Mouse (Mus musculus): ENCODE data around the gene Shisal2a. TPM values are rescaled to one million over a fixed set of nuclear protein-coding genes. Genes with fewer than 3 reads are reported as not detected.

Gene Shisal2a
- polyA plus RNA-seq, 1 experiment = not detected

DNA sequence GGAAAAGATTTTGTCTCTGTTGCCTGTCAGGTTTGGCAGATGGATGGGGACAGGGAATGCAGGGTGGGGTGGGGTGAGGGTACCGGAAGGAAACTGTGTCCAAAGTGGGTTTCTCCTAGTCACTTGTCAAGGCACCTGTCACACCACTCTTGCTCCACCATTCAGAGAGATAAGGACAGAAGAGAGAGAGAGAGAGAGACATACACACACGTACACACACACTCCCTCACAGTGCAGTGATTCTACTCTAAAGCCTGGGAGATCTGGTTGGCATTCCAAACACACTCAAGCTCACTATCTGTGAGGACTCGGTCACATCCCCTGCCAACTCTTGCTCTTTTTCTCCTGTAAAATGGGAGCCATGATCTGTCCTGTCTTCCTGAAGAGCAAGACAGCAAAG is 11.0 kb downstream of the Shisal2a start:
- no peaks in the 10 kb centered on the region for H3K36me3 ChIP-seq (ENCODE audit: control insufficient read depth, insufficient read depth, low read length)
- no peak overlapping the region for H3K27ac ChIP-seq (ENCODE audit: control insufficient read depth, insufficient read depth, low read depth, low read length)
- no peak overlapping the region for H3K4me3 ChIP-seq (ENCODE audit: control insufficient read depth, low read depth, low read length)
- TF ChIP-seq CTCF (IDR thresholded peaks at IDR 0.05; ENCODE audit: control insufficient read depth, insufficient read depth, insufficient replicate concordance, low read depth, low read length) (no peak), POLR2A (IDR thresholded peaks at IDR 0.05; ENCODE audit: control insufficient read depth, low read depth, low read length) (no peak)
- H3K4me1 ChIP-seq (ENCODE audit: control insufficient read depth, insufficient read depth, low read length) = no peaks in the 10 kb centered on the region; the same call in 1 of the 2 replicates
- no peaks in the 10 kb centered on the region for H3K27me3 ChIP-seq (ENCODE audit: control insufficient read depth, insufficient read depth, low read length)

DNA sequence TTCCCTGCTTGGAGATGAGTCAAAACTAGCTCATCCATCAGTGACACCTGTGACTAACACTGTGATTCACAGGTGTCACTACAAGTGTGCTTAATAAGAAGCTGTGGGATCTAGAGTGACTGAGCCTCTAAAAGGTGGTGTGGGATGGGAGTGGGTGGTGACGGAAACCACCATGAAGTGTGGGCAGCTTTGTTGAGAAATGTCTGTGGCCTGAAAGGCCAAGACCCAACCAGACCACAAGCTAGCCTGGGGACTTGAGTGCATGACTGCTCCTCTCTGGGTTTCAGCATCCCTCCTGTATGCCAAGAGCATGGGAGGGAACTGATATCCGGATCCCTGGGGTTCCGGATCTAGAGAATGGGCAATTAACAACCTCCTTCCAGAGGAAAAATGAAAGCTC is 11.7 kb downstream of the Shisal2a start:
- H3K27me3 ChIP-seq (ENCODE audit: control insufficient read depth, insufficient read depth, low read length) = no peaks in the 10 kb centered on the region
- no peaks in the 10 kb centered on the region for H3K36me3 ChIP-seq (ENCODE audit: control insufficient read depth, insufficient read depth, low read length)
- H3K4me1 ChIP-seq (ENCODE audit: control insufficient read depth, insufficient read depth, low read length) = no peaks in the 10 kb centered on the region; the same call in 1 of the 2 replicates
- no peak overlapping the region for H3K27ac ChIP-seq (ENCODE audit: control insufficient read depth, insufficient read depth, low read depth, low read length)
- no peak for TF ChIP-seq POLR2A (IDR thresholded peaks at IDR 0.05; ENCODE audit: control insufficient read depth, low read depth, low read length)
- no peak for TF ChIP-seq CTCF (IDR thresholded peaks at IDR 0.05; ENCODE audit: control insufficient read depth, insufficient read depth, insufficient replicate concordance, low read depth, low read length)
- H3K4me3 ChIP-seq (ENCODE audit: control insufficient read depth, low read depth, low read length) = no peak overlapping the region

DNA sequence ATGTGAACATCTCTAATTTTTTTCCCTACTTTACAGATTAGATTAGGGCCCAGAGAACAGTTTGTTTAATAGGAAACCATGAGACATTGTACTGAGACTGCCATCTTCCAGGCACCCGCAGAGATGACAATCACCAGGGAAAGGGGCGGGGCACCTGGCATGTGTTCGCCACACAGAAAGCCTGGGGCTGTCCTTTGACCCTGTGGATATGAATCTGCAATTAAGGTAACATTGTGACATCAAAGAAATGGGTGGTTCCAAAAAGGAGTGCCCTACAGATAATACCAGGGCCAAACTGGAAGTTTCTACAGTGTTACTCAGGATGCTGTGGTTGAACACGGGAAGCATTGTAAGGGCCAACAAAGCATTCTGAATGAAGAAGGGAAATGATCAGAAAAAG is 12.7 kb downstream of the Shisal2a start:
- H3K36me3 ChIP-seq (ENCODE audit: control insufficient read depth, insufficient read depth, low read length) = no peaks in the 10 kb centered on the region
- H3K27me3 ChIP-seq (ENCODE audit: control insufficient read depth, insufficient read depth, low read length) = no peaks in the 10 kb centered on the region
- no peak for TF ChIP-seq CTCF (IDR thresholded peaks at IDR 0.05; ENCODE audit: control insufficient read depth, insufficient read depth, insufficient replicate concordance, low read depth, low read length)
- no peak for TF ChIP-seq POLR2A (IDR thresholded peaks at IDR 0.05; ENCODE audit: control insufficient read depth, low read depth, low read length)
- no peak overlapping the region for H3K4me3 ChIP-seq (ENCODE audit: control insufficient read depth, low read depth, low read length)
- no peaks in the 10 kb centered on the region; the same call in 1 of the 2 replicates for H3K4me1 ChIP-seq (ENCODE audit: control insufficient read depth, insufficient read depth, low read length)
- no peak overlapping the region for H3K27ac ChIP-seq (ENCODE audit: control insufficient read depth, insufficient read depth, low read depth, low read length)

DNA sequence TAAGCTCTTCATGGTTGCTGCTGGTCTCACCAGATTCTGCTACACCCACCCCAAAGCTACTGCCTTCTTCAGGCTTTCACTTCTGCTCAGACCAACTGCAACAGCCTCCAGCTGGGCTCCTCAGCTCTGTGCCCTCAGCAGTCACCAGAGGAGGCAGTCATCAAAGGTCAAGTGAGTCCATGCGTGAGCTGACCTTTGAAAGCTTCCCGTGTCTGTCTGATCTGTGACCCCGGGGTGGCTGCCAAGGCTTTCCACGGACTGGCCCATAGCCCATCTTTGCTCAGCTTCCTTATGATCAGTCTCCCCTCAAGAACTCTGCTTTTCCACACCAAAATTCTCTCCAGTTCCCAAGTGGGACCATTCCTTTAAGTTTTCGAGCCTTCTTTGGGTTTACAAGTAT is 13.9 kb downstream of the Shisal2a start:
- Histone ChIP-seq H3K36me3 (ENCODE audit: control insufficient read depth, insufficient read depth, low read length) (no peaks in the 10 kb centered on the region), H3K27me3 (ENCODE audit: control insufficient read depth, insufficient read depth, low read length) (no peaks in the 10 kb centered on the region), H3K4me3 (ENCODE audit: control insufficient read depth, low read depth, low read length) (peak overlapping the region; percentile 59), H3K27ac (ENCODE audit: control insufficient read depth, insufficient read depth, low read depth, low read length) (no peak overlapping the region), H3K4me1 (ENCODE audit: control insufficient read depth, insufficient read depth, low read length) (no peaks in the 10 kb centered on the region; the same call in 1 of the 2 replicates)
- TF ChIP-seq CTCF (IDR thresholded peaks at IDR 0.05; ENCODE audit: control insufficient read depth, insufficient read depth, insufficient replicate concordance, low read depth, low read length) (no peak), POLR2A (IDR thresholded peaks at IDR 0.05; ENCODE audit: control insufficient read depth, low read depth, low read length) (no peak)

DNA sequence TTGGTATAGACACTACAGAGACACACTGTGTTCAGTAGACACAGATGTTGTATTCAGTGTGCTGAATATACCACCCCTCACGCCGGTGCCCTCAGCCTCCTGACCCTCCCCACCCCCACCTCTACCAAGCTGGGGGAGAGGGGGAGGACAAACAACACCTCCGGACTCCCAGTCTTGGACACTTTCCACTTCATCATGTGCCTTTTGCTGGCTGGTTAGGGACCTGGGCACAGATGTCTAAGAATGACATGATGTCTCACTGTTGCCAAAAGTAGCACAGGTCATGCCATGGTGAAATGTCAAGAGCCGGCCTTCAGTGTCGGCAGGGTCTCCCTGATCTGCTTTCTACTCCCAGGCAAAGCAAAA is 19.1 kb downstream of the Shisal2a start:
- Histone ChIP-seq H3K36me3 (ENCODE audit: control insufficient read depth, insufficient read depth, low read length) (no peaks in the 10 kb centered on the region), H3K4me3 (ENCODE audit: control insufficient read depth, low read depth, low read length) (no peak overlapping the region), H3K27ac (ENCODE audit: control insufficient read depth, insufficient read depth, low read depth, low read length) (0 out of 2 replicates have a peak overlapping the region, but pooled peaks have one; percentile 13), H3K27me3 (ENCODE audit: control insufficient read depth, insufficient read depth, low read length) (no peaks in the 10 kb centered on the region), H3K4me1 (ENCODE audit: control insufficient read depth, insufficient read depth, low read length) (peaks cover 13% of the 10 kb centered on the region)
- TF ChIP-seq POLR2A (IDR thresholded peaks at IDR 0.05; ENCODE audit: control insufficient read depth, low read depth, low read length) (no peak), CTCF (IDR thresholded peaks at IDR 0.05; ENCODE audit: control insufficient read depth, insufficient read depth, insufficient replicate concordance, low read depth, low read length) (no peak)

DNA sequence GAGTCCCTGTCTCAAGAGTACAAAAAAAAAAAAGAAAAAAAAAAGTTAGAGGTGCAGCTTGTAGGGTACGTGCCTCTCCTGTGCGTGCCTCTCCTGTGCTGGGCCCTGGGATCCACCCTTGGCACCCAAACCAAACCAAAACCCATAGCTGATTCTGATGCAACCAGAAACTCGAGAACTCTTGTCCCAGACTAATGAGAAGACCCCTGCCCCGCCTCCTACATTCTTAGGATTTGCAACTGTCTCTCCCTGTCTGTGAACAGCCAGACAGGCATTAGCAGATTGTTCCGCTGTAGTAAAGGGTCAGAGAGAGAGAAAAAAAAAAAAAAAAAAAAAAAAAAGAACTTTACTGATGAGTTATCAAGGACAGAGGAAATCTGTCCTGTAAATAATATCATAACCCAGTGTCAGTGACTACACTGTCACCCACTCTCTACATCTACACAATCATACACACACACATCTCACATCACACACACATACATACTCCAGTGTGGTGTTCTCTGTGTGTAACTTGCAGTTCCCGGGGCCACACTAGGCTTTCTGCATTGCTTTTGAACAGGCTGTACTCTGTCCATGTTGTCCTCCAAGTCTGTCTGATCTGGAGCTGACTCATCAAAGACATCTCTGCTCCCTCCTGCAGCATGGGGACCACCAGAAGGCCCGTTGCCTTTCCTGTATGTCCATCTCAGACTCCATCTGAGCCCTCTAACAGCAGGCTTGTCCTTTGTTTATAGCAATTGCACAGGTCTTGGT is 19.6 kb downstream of the Shisal2a start:
- H3K27me3 ChIP-seq (ENCODE audit: control insufficient read depth, insufficient read depth, low read length) = no peaks in the 10 kb centered on the region
- H3K27ac ChIP-seq (ENCODE audit: control insufficient read depth, insufficient read depth, low read depth, low read length) = no peak overlapping the region
- peaks cover 13% of the 10 kb centered on the region for H3K4me1 ChIP-seq (ENCODE audit: control insufficient read depth, insufficient read depth, low read length)
- H3K4me3 ChIP-seq (ENCODE audit: control insufficient read depth, low read depth, low read length) = no peak overlapping the region
- no peaks in the 10 kb centered on the region for H3K36me3 ChIP-seq (ENCODE audit: control insufficient read depth, insufficient read depth, low read length)
- no peak for TF ChIP-seq POLR2A (IDR thresholded peaks at IDR 0.05; ENCODE audit: control insufficient read depth, low read depth, low read length)
- no peak for TF ChIP-seq CTCF (IDR thresholded peaks at IDR 0.05; ENCODE audit: control insufficient read depth, insufficient read depth, insufficient replicate concordance, low read depth, low read length)

DNA sequence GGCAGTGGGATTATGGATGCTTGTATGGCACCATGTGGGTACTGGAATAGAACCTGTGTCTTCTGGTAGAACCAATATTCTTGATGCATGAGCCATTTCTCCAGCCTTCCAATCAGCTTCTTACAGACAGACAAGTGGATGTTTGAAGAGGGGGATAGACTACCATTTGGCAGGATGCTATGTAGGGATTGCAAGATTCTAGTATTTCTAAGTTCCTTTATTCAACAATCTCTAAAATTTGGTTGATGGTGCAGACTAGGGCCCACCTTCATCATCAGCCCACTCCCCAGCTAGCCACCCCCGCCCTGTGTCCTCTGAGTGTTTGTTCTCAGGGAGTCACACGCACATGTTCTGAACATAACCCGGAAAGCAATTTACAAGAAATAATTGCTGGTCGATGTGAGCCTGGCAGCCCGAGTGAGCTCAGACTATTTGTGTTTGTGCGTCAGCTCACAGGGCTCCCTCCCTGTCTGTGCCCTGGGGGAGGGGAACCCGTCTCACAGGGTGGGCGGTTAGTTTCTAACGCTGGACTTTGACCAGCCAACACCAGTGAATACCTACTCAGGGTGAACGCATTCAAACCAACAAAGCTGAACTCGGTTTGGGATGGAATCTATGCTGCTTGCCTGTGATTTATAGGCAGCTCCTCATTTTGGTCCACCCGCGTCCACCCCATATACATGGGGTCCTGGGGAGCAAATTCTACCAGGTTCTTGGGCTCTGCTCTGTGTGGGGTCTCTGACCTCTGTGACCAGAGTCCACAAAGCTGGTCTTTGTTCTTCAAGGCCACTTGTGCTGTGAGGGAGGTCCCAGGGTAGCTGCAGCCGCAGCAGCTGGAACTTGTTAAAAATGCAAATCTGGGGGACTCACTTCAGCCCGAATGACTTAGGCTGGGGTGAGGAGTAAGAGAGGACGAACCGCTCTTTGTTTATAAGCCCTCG is 20.6 kb downstream of the Shisal2a start:
- Histone ChIP-seq H3K27ac (ENCODE audit: control insufficient read depth, insufficient read depth, low read depth, low read length) (peak overlapping the region; percentile 21; the same call in 1 of the 2 replicates), H3K27me3 (ENCODE audit: control insufficient read depth, insufficient read depth, low read length) (no peaks in the 10 kb centered on the region), H3K4me1 (ENCODE audit: control insufficient read depth, insufficient read depth, low read length) (peaks cover 13% of the 10 kb centered on the region), H3K36me3 (ENCODE audit: control insufficient read depth, insufficient read depth, low read length) (no peaks in the 10 kb centered on the region), H3K4me3 (ENCODE audit: control insufficient read depth, low read depth, low read length) (no peak overlapping the region)
- TF ChIP-seq CTCF (IDR thresholded peaks at IDR 0.05; ENCODE audit: control insufficient read depth, insufficient read depth, insufficient replicate concordance, low read depth, low read length) = no peak
- TF ChIP-seq POLR2A (IDR thresholded peaks at IDR 0.05; ENCODE audit: control insufficient read depth, low read depth, low read length) = no peak
